Mouse (Mus musculus): ENCODE data around the gene Nrgn. TPM values are rescaled to one million over a fixed set of nuclear protein-coding genes. Genes with fewer than 3 reads are reported as not detected.

The Nrgn gene
- polyA plus RNA-seq, 1 experiment = 35.3 TPM

DNA sequence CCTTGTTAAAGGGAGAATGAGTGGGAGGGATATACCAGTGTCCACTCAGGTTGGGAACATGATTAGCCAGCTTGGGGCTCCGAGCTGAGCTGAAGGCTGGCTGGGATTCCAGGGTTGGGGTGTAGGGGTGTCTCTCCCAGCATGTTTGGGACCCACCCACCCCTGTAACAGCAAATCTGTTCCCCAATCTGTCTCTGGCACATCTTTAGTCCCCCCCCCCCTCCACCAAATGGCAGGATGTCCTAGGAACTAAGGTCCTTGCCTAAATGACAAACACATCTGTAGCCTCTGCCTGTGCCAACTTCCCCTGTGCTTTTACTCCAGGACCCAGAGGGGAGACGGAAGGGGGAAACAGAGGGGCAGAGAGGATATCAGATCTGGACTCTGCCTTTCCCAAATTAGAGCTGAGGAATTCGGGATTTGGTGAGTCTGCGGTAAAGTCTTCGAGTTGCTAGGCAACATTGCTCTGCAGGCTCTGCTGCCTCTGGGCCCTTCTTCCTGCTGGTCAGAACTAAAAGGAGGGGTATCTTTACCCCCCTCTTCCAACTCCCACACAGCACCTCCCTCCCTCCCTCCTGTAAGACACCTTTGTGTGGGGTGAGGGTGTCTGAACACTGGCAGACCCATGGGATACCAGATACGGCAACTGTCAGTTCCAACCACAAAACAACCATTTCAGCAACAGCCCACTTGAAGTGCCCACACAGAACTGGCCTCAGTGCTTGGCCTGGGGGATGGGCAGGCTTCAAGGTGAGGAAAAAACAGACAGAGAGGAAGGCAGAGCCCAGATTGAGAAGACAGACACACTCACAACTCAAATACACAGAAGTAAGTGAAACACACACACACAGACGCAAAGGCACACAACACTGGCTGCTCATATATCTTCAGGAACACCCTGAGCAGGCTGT lies 2.4 kb upstream of the Nrgn start, which contains the start of gene Siae:
Gene Siae (plus strand): TSS at position 861 of the 911 bp plus-strand sequence.
- Histone ChIP-seq H3K36me3 (ENCODE audit: control insufficient read depth, insufficient read depth, low read length) (no peaks in the 10 kb centered on the region), H3K4me1 (ENCODE audit: control insufficient read depth, insufficient read depth, insufficient read length) (peaks cover 20% of the 10 kb centered on the region), H3K27ac (ENCODE audit: insufficient read depth, low read length) (no peak within 1 kb of the TSS), H3K4me3 (ENCODE audit: extremely low read depth, insufficient read depth, insufficient read length) (no peak within 1 kb of the TSS), H3K27me3 (ENCODE audit: control insufficient read depth, insufficient read depth, low read length) (peaks cover 6% of the 10 kb centered on the region; the same call in 1 of the 2 replicates)
- no peak for DNase-seq (ENCODE audit: low read depth in 1 of 2, low spot score in 2 of 2)
- WGBS = 31% methylated on average over 7 of the region's 7 CpGs
- TF ChIP-seq POLR2A (IDR thresholded peaks at IDR 0.05; ENCODE audit: low read depth, low read length) (no peak), CTCF (IDR thresholded peaks at IDR 0.05; ENCODE audit: extremely low read depth, insufficient read depth, insufficient read length, insufficient replicate concordance) (no peak)

GRCm38 (mm10) chr9:37554279-37554678 lies 1.6 kb upstream of the Nrgn start:
- no peak overlapping the region for H3K27ac ChIP-seq (ENCODE audit: insufficient read depth, low read length)
- DNase-seq (ENCODE audit: low read depth in 1 of 2, low spot score in 2 of 2) = no peak
- WGBS = 15% methylated on average over 1 of the region's 1 CpGs
- peaks cover 6% of the 10 kb centered on the region; the same call in 1 of the 2 replicates for H3K27me3 ChIP-seq (ENCODE audit: control insufficient read depth, insufficient read depth, low read length)
- no peak overlapping the region for H3K4me3 ChIP-seq (ENCODE audit: extremely low read depth, insufficient read depth, insufficient read length)
- peaks cover 20% of the 10 kb centered on the region for H3K4me1 ChIP-seq (ENCODE audit: control insufficient read depth, insufficient read depth, insufficient read length)
- no peak for TF ChIP-seq CTCF (IDR thresholded peaks at IDR 0.05; ENCODE audit: extremely low read depth, insufficient read depth, insufficient read length, insufficient replicate concordance)
- TF ChIP-seq POLR2A (IDR thresholded peaks at IDR 0.05; ENCODE audit: low read depth, low read length) = no peak
- no peaks in the 10 kb centered on the region for H3K36me3 ChIP-seq (ENCODE audit: control insufficient read depth, insufficient read depth, low read length)

DNA sequence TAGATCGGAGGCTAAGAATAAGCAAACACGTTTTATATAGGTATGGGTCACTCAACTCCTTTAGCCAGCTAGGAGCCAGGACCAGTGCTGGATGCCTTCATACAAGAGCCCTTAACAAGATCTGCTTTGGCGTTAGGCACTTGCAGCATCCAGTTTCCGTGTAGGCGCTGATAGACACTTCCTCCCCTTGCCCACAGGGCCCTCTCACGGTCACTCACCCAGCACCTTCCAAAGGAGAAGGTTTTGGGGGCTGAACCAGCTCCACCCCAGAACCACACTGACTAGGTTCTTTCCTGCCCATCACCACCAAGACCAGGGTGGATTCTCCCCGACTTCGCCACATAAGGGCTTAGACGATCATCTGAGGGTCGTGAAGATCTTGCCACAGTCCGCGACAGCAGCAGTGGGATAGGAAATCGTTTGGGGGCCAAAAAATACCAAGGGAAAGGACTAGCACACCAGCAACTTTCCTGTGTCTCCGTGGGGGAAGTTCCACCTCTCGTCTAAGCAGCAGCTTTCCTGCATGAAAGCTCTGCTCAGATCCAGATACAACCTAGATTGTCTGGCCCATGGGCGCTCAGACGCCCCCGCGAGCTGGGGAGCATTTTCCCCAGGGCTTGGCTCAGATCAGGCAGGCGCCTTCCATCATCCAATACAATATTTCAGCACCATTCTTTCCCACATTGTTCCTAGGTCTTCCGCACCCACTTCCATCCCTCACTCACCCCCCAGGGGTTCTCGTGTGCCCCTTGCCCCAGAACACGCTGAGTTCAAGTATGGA lies 763 bp downstream of the Nrgn start:
- WGBS = 3% methylated on average over 23 of the region's 23 CpGs
- Histone ChIP-seq H3K27me3 (ENCODE audit: control insufficient read depth, insufficient read depth, low read length) (peaks cover 6% of the 10 kb centered on the region; the same call in 1 of the 2 replicates), H3K36me3 (ENCODE audit: control insufficient read depth, insufficient read depth, low read length) (no peaks in the 10 kb centered on the region), H3K4me1 (ENCODE audit: control insufficient read depth, insufficient read depth, insufficient read length) (peaks cover 20% of the 10 kb centered on the region), H3K4me3 (ENCODE audit: extremely low read depth, insufficient read depth, insufficient read length) (peak overlapping the region; percentile 59), H3K27ac (ENCODE audit: insufficient read depth, low read length) (no peak overlapping the region)
- no peak for TF ChIP-seq CTCF (IDR thresholded peaks at IDR 0.05; ENCODE audit: extremely low read depth, insufficient read depth, insufficient read length, insufficient replicate concordance)
- TF ChIP-seq POLR2A (IDR thresholded peaks at IDR 0.05; ENCODE audit: low read depth, low read length) = no peak
- no peak for DNase-seq (ENCODE audit: low read depth in 1 of 2, low spot score in 2 of 2)

- 100% methylated on average over 1 of the region's 1 CpGs for WGBS
Observed at GRCm38 (mm10) chr9:37550435-37550834, 2.3 kb downstream of the Nrgn start.

GRCm38 (mm10) chr9:37546889-37547288 lies 5.8 kb downstream of the Nrgn start:
- Histone ChIP-seq H3K27ac (ENCODE audit: insufficient read depth, low read length) (no peak overlapping the region), H3K36me3 (ENCODE audit: control insufficient read depth, insufficient read depth, low read length) (no peaks in the 10 kb centered on the region), H3K4me1 (ENCODE audit: control insufficient read depth, insufficient read depth, insufficient read length) (peaks cover 9% of the 10 kb centered on the region; the same call in 1 of the 2 replicates), H3K27me3 (ENCODE audit: control insufficient read depth, insufficient read depth, low read length) (peaks cover 2% of the 10 kb centered on the region; the same call in 1 of the 2 replicates), H3K4me3 (ENCODE audit: extremely low read depth, insufficient read depth, insufficient read length) (no peak overlapping the region)
- TF ChIP-seq CTCF (IDR thresholded peaks at IDR 0.05; ENCODE audit: extremely low read depth, insufficient read depth, insufficient read length, insufficient replicate concordance) = no peak
- TF ChIP-seq POLR2A (IDR thresholded peaks at IDR 0.05; ENCODE audit: low read depth, low read length) = no peak
- no peak for DNase-seq (ENCODE audit: low read depth in 1 of 2, low spot score in 2 of 2)
- WGBS = 81% methylated on average over 1 of the region's 1 CpGs

More at GRCm38 (mm10) chr9:37550435-37550834, 2.3 kb downstream of the Nrgn start:
- peaks cover 20% of the 10 kb centered on the region for H3K4me1 ChIP-seq (ENCODE audit: control insufficient read depth, insufficient read depth, insufficient read length)
- H3K27ac ChIP-seq (ENCODE audit: insufficient read depth, low read length) = no peak overlapping the region
- H3K4me3 ChIP-seq (ENCODE audit: extremely low read depth, insufficient read depth, insufficient read length) = no peak overlapping the region
- DNase-seq (ENCODE audit: low read depth in 1 of 2, low spot score in 2 of 2) = no peak
- peaks cover 6% of the 10 kb centered on the region; the same call in 1 of the 2 replicates for H3K27me3 ChIP-seq (ENCODE audit: control insufficient read depth, insufficient read depth, low read length)
- H3K36me3 ChIP-seq (ENCODE audit: control insufficient read depth, insufficient read depth, low read length) = no peaks in the 10 kb centered on the region
- no peak for TF ChIP-seq CTCF (IDR thresholded peaks at IDR 0.05; ENCODE audit: extremely low read depth, insufficient read depth, insufficient read length, insufficient replicate concordance)
- no peak for TF ChIP-seq POLR2A (IDR thresholded peaks at IDR 0.05; ENCODE audit: low read depth, low read length)

- H3K4me1 ChIP-seq (ENCODE audit: control insufficient read depth, insufficient read depth, insufficient read length) = peaks cover 4% of the 10 kb centered on the region; the same call in 1 of the 2 replicates
- H3K27me3 ChIP-seq (ENCODE audit: control insufficient read depth, insufficient read depth, low read length) = peaks cover 2% of the 10 kb centered on the region; the same call in 1 of the 2 replicates
- no peak for DNase-seq (ENCODE audit: low read depth in 1 of 2, low spot score in 2 of 2)
- no peak overlapping the region for H3K27ac ChIP-seq (ENCODE audit: insufficient read depth, low read length)
- WGBS = 93% methylated on average over 27 of the region's 27 CpGs
- no peak overlapping the region for H3K4me3 ChIP-seq (ENCODE audit: extremely low read depth, insufficient read depth, insufficient read length)
- H3K36me3 ChIP-seq (ENCODE audit: control insufficient read depth, insufficient read depth, low read length) = no peaks in the 10 kb centered on the region
- TF ChIP-seq POLR2A (IDR thresholded peaks at IDR 0.05; ENCODE audit: low read depth, low read length) (no peak), CTCF (IDR thresholded peaks at IDR 0.05; ENCODE audit: extremely low read depth, insufficient read depth, insufficient read length, insufficient replicate concordance) (no peak)
Observed at GRCm38 (mm10) chr9:37545847-37546452, 6.8 kb downstream of the Nrgn start.

Measured in spleen, adult 2 months (tissue).